Mouse (Mus musculus) cerebellum, adult (tissue): ENCODE data around the gene Wdr18.
A peak's percentile ranks its signal among the peaks of the same experiment; 100 is the strongest.

ENCODE experiments used
- ATAC-seq: cut with Nextera tagmentation; 2 replicates; pipeline ENCODE4 v1.9.2; 2017; ENCODE audit warnings: mild to moderate bottlenecking, moderate library complexity, mixed read lengths; ENCODE audit not compliant: insufficient number of reproducible peaks, low FRiP score, low TSS enrichment

The Wdr18 gene

DNA sequence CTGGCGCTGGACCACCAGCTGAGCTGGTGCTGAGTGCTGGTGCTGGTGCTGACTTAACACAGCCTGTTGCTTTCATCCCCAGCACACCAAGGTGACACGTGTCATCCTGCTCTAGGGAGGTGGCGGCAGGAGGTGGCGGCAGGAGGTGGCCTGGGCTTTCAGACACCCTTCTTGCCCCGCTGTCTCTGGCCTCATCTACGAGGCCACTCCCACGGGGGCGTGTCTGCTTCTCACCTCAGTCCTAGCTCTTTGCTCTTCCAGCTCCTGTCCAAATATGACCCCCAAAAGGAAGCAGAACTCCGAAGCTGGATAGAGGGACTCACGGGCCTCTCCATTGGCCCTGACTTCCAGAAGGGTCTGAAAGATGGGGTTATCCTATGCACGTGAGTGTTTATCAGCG, 31.1 kb downstream of the Wdr18 start:
- no peak for ATAC-seq

DNA sequence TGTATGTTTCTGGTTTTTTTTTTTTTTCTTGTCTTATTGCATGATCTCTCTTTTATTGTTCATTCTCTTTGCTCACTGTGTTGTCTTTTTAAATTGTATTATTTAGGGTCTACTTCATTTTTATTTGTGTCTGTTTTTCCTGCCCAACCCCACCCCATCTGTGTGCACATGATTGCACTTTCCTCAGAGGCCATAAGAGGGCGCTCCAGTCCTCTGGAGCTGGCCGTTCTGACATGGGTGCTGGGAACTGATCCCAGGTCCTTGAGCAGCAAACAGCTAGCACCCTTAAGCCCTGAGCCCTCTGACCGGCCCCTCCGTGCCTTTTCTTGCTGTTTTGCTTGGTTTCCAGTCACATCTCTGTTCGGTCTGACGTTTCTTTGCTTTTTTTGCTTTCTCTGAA, 31.6 kb downstream of the Wdr18 start:
- ATAC-seq: no peak

GRCm38 (mm10) chr10:79994397-79995115, 34.6 kb downstream of the Wdr18 start:
- ATAC-seq: no peak

GRCm38 (mm10) chr10:79995636-79996035, 35.7 kb downstream of the Wdr18 start:
- ATAC-seq: no peak

- peak; percentile 89 for ATAC-seq
These were observed 36.5 kb downstream of the Wdr18 start, which contains the start of gene Abca7 for GRCm38 (mm10) chr10:79996272-79997033. TSS of gene Abca7 (plus strand) at chr10:79996494.

DNA sequence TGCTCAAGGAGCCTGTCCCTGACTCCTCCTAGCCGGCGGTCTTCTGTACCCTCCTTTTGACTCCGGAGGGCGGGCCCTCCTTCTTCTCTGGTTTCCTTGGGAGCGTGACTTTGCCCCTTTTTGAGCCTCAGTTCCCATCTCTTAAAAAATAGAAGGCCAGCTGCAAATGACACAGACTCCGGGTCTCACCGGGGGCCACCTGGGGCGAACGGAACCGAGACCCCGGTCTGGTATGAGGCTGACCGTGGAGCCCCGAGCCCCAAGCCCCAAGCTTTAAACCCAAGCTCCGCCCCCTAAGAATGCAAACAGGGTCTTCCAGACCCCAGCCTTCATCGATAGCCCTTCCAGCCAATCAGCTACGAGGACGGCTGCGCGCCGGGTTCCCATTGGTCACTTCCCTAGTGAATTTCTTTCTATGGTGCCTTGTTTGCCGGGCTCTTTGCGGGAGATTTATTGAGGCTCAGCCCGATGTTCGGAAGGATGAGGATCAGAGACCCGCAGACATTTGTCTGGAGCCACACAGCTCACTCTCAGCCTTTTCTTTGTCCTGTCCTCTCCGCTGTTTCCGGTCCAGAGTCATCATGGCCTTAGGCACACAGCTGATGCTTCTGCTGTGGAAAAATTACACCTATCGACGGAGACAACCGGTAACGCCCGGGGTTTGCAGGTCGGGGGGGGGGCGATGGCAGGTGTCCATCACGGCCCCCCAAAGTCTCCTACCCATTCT, 37.2 kb downstream of the Wdr18 start:
- peak; percentile 63; the same call in 1 of the 2 replicates for ATAC-seq

DNA sequence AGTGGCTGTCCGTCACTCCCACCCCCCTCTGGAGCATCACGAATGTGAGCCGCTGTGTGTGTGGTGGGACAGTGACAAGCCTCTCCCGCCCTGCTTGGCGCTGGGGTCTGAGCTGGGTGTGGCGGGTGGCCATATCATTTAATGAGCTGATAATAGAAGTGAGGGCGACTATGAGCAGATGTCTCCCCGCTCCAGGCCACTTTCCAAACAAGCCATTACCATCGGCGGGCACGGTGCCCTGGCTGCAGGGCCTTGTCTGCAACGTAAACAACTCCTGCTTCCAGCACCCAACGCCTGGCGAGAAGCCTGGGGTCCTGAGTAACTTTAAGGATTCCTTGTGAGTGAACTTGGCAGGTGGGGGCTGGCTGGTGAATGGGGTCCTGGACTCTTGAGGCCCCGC, 37.9 kb downstream of the Wdr18 start:
- ATAC-seq: no peak

DNA sequence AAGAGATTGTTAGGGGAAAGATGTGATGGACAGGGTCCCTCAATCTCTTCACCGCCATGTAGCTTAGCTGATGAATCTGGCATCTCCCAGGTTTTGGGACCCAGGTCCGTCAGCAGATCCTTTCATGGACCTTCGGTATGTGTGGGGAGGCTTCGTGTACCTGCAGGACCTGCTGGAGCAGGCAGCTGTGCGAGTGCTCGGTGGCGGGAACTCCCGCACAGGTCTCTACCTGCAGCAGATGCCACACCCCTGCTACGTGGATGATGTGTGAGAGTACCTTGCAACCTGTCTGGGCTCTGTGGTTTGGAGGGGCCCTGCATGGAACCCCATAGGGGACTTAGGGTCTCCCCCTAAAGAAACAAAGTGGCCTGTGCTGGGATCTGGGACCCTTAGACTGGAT, 42.0 kb downstream of the Wdr18 start:
- ATAC-seq: no peak

DNA sequence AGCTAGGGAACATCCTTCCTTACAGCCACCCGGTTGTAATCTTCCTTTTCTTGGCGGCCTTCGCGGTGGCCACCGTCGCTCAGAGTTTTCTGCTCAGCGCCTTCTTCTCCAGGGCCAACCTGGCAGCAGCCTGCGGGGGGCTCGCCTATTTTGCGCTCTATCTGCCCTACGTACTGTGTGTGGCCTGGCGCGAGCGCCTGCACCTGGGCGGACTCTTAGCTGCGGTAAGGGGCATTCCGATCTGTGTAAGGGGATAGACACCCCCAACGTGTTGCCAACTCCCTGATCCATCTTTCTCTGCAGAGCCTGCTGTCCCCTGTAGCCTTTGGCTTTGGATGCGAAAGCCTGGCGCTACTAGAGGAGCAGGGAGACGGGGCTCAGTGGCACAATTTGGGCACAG, 42.9 kb downstream of the Wdr18 start:
- ATAC-seq: no peak

- no peak for ATAC-seq
These were observed 43.7 kb downstream of the Wdr18 start for GRCm38 (mm10) chr10:80003374-80004232.

DNA sequence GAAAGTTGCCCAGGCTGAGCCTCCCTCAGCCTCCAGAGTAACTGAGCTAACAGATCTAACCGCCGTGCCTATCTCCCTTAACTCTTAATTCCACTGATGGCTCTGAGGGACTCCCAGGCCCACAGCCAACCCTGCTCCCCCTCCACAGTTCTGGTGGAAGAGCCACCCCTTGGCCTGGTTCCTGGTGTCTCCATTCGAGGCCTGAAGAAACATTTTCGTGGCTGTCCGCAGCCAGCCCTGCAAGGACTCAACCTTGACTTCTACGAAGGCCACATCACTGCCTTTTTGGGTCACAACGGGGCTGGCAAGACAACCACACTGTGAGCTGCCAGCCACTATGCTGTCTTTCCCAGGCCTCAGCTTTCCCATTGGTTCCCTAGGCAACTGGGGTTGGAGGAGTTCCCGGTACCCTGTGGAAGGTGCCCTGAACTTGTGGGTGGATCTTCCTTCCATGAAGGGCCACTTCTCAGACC, 44.3 kb downstream of the Wdr18 start:
- ATAC-seq: no peak

- ATAC-seq: no peak
These were observed 51.8 kb downstream of the Wdr18 start for GRCm38 (mm10) chr10:80011740-80012139.

DNA sequence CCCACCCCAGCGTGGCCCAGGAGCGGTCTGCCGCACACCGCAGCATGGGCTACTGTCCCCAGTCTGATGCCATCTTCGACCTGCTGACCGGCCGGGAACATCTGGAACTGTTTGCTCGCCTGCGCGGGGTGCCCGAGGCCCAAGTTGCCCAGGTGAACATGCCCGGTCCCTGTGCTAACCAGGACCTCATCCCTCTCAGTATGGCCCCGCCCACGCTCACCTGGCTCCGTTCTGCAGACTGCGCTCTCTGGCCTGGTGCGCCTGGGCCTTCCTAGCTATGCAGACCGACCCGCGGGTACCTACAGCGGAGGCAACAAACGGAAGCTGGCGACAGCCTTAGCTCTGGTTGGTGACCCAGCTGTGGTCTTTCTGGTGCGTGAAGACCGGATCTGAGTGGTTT, 53.7 kb downstream of the Wdr18 start:
- ATAC-seq: no peak

- no peak for ATAC-seq
These were observed 54.7 kb downstream of the Wdr18 start for GRCm38 (mm10) chr10:80014484-80015290.

GRCm38 (mm10) chr10:80015583-80015982, 55.6 kb downstream of the Wdr18 start:
- ATAC-seq: no peak

DNA sequence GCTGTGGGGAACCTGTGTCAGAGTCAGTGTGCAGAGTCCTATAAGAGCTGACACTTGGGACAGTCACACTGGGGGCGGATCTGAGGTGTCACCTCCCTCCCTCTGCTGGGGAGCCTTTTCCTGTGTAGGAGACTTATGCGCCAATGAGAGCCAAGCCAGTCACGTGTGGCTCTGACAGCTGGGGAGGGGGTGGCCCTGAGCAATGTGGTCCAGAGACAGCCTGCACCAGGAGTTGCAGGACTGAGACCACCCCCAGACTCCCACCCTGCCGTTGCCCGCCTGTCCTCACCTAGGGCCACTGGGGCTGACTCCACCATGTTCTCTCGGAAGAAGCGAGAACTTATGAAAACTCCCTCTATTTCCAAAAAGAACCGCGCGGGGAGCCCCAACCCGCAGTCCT, 56.6 kb downstream of the Wdr18 start, which contains the start of gene Arhgap45:
TSS of gene Arhgap45 (plus strand) at position 143 of the 400 bp plus-strand sequence.
- no peak for ATAC-seq

- ATAC-seq: no peak
These were observed 57.0 kb downstream of the Wdr18 start for GRCm38 (mm10) chr10:80016931-80017330.

DNA sequence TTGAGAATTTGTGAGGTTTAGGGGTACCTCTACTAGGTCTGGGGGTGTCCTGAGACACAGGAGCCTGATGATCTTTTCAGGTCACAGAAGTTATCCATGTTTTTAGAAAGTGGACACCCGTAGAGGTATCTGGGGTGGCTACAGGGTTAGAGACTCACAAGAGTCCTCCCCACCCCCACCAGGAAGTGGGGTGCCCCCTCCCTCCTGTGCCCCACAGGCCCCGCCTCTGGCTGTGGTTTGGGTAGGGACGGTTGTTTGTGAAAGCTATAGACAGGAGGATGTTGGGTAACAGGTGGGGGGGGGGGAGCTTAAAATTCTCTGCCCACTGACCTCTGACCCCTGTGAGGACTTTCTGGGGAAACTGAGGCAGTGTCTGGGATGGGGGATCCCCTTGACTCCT, 57.4 kb downstream of the Wdr18 start:
- ATAC-seq: no peak

DNA sequence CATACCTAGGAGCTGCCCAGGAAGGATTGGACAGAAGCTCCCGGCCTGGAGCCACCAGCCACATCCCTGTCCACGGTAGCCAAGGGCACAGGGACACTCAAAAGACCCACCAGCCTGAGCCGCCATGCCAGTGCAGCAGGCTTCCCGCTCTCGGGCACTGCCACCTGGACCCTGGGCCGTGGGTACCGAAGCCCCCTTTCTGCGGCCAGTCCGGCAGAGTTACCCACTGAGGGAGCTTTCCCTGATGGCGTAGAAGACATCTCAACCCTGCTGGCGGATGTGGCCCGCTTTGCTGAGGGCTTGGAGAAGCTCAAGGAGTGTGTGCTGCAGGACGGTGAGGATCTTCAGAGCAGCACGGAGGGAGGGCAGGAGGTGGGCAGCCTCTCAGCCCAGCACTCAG, 57.8 kb downstream of the Wdr18 start:
- no peak for ATAC-seq
